Mouse (Mus musculus) neural tube, embryonic 12.5 days (tissue): ENCODE measurements around the gene Exoc8. TPM values are rescaled to one million over a fixed set of nuclear protein-coding genes. Genes with fewer than 3 reads are reported as not detected.

ENCODE experiments used
- ATAC-seq: fragments of 200-750 bp; cut with Nextera tagmentation; 2 replicates; pipeline ENCODE4 v1.8.0; 2017; ENCODE audit warnings: low read depth, mild to moderate bottlenecking, moderate TSS enrichment, moderate library complexity; ENCODE audit not compliant: low FRiP score
- H3K27ac ChIP-seq: fragments of 300-500 bp; sonication (generic); 2 replicates; pipeline ENCODE4 v1.5.1; 2016
- H3K27me3 ChIP-seq: fragments of 300-500 bp; sonication (generic); replicated peaks from 2 replicates; pipeline ENCODE4 v1.6.1; 2016; ENCODE audit warnings: mild to moderate bottlenecking
- H3K36me3 ChIP-seq: fragments of 300-500 bp; sonication (generic); 2 replicates; pipeline ENCODE4 v1.6.1; 2016; ENCODE audit warnings: mild to moderate bottlenecking
- H3K4me1 ChIP-seq: fragments of 300-500 bp; sonication (generic); 2 replicates; pipeline ENCODE4 v1.6.1; 2016
- H3K4me2 ChIP-seq: fragments of 300-500 bp; sonication (generic); replicated peaks from 2 replicates; pipeline ENCODE4 v1.6.1; 2016; ENCODE audit warnings: mild to moderate bottlenecking
- H3K4me3 ChIP-seq: fragments of 300-500 bp; sonication (generic); 2 replicates; pipeline ENCODE4 v1.5.1; 2016
- H3K9ac ChIP-seq: fragments of 300-500 bp; sonication (generic); 2 replicates; pipeline ENCODE4 v1.6.1; 2016; ENCODE audit warnings: mild to moderate bottlenecking
- H3K9me3 ChIP-seq: fragments of 300-500 bp; sonication (generic); 2 replicates; pipeline ENCODE4 v1.6.1; 2016; ENCODE audit warnings: mild to moderate bottlenecking
- WGBS: fragments of 180-500 bp; shearing (Covaris S2); methylation state at CpG from one replicate; pipeline ENCODE4 v1.1.7; 2016; 5-methylcytosine and 5-hydroxymethylcytosine counted together
- polyA plus RNA-seq: library from polyadenylated mRNA; unstranded; fragments of >200 nt; fragmentation: Nextera tagmentation; extraction: Ambion mirVana; gene quantifications from 2 replicates; pipeline ENCODE4 v1.2.1, GENCODE M21; 2016

The Exoc8 gene
- 15.4 and 17.3 TPM in 2 replicates for polyA plus RNA-seq

DNA sequence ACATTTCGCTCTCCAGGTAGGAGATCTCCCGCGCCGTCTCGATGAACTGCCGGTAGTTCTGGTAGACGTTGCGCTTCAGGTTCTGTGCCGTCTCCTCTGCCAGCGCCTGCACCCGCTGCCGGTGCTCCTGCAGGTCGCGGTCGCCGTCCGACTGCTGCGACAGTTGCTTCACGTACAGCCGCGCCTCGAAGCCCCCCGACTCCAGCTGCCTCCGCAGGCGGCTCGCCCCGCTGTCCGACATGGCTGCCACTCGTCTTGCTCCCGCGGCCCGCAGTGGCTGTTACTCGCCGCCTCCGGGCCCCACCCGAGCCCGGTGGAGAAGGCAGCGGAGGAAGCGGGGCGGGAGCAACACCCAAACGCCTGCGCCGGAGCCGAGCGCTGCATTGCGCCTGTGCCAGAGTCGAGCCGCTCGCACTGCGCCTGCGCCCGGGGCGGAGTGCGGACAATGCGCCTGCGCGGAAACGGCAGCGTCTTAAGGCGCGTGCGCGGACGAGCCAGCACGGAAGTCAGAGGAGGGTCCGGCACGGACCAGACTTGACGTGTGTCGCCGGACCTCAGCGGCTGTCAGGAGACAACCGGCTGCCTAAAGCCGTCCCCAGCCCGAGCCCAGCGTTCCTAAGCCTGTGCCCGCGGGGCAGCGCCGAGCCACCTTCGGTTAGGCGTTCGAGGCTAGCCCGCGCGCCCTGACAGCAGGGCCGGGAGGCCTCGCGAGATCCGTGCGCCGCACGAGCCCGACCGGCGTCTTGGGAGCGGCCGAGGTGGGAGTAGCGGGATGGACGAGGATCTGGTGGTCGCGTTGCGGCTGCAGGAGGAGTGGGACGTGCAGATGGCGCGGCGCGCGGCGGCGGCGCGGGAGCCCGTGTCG is at the start of gene Exoc8, which contains the start of gene Sprtn:
TSS of gene Exoc8 (minus strand) at position 320 of the 865 bp plus-strand sequence.
TSS of gene Sprtn (plus strand) at position 501 of the 865 bp plus-strand sequence.
- H3K36me3 ChIP-seq, result peaks cover 51% of the 10 kb centered on the region
- WGBS, result under 1% methylated on average over 114 of the region's 114 CpGs

DNA sequence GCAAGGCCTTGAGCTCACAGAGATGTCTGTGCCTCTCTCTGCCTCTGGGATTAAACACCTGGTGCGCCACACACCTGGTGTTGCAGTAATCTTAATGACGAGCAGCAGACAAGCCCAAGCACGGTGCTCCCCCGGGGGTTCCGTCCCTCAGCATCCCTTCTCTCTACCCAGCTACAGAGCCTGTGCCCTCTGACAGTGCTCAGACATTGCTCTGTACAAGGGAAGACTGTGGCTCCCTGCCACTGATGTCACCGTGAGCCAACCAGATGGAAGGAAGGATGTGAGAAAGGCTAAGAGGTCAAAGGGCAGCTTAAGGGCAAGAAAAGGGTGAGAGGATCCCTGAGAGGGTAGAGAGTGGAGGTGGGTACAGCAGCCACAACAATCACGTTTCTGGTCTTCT is 46.9 kb upstream of the Exoc8 start:
- H3K36me3 ChIP-seq, result peaks cover 2% of the 10 kb centered on the region; the same call in 1 of the 2 replicates
- no peak for ATAC-seq
- 0 out of 2 replicates have a peak overlapping the region, but pooled peaks have one; percentile 9 for H3K4me2 ChIP-seq
- WGBS, result 60% methylated on average over 7 of the region's 7 CpGs
- H3K4me3 ChIP-seq, result no peak overlapping the region
- no peaks in the 10 kb centered on the region for H3K27me3 ChIP-seq
- H3K4me1 ChIP-seq, result peaks cover 45% of the 10 kb centered on the region
- no peak overlapping the region for H3K27ac ChIP-seq
- H3K9ac ChIP-seq, result no peak overlapping the region
- H3K9me3 ChIP-seq, result no peaks in the 10 kb centered on the region

More for the DNA sequence above, at the start of gene Exoc8, which contains the start of gene Sprtn:
- peak within 1 kb of the TSS; percentile 86 for H3K9ac ChIP-seq
- peaks cover 35% of the 10 kb centered on the region for H3K4me1 ChIP-seq
- H3K4me3 ChIP-seq, result peak within 1 kb of the TSS; percentile 96
- no peaks in the 10 kb centered on the region for H3K27me3 ChIP-seq
- peak within 1 kb of the TSS; percentile 99 for H3K4me2 ChIP-seq
- H3K9me3 ChIP-seq, result no peaks in the 10 kb centered on the region
- H3K27ac ChIP-seq, result 0 out of 2 replicates have a peak within 1 kb of the TSS, but pooled peaks have one; percentile 26
- peak; percentile 83 for ATAC-seq

DNA sequence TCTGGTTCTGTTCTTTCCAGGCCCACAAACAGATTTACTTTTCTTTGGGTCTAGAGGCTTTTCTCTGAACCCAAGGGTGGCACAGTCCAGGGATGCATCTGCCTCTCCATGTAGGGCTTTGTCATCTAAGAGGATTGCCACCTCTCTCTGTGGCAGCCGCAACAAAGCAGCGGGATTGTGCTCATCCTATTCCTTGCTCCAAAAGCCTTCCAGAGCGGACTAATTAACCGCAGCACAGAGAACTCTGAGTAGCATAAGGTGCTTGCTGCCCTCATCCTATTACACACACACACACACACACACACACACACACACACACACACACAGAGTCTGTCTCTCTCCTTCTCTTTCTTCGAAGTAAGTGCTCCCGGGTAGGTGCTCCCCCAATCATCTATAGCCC is 46.3 kb upstream of the Exoc8 start:
- no peak overlapping the region for H3K27ac ChIP-seq
- H3K9ac ChIP-seq, result no peak overlapping the region
- H3K4me3 ChIP-seq, result no peak overlapping the region
- no peak for ATAC-seq
- H3K27me3 ChIP-seq, result no peaks in the 10 kb centered on the region
- peaks cover 8% of the 10 kb centered on the region for H3K36me3 ChIP-seq
- 94% methylated on average over 6 of the region's 6 CpGs for WGBS
- H3K4me2 ChIP-seq, result no peak overlapping the region
- peaks cover 45% of the 10 kb centered on the region for H3K4me1 ChIP-seq
- no peaks in the 10 kb centered on the region for H3K9me3 ChIP-seq

DNA sequence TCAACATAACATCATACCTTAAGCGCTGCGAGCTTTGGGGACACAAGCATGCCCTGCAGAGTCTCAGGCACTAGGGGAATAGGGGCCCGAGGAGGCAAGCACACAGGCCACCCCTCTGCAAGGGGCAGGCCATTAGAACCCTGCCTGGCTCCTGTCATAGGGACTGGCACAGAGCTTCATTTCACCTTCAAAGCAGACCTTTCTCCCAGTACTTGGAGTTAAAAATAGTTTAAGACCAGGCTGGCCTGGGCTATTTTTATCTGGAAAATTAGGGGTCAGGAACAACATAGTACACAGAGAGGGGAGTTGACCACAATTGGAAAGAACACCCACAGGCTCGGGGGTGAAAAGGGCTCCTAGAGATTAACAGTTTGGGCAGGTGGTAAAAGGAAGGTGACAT is 39.8 kb upstream of the Exoc8 start:
- H3K4me3 ChIP-seq, result no peak overlapping the region
- H3K27me3 ChIP-seq, result no peaks in the 10 kb centered on the region
- no peak overlapping the region for H3K27ac ChIP-seq
- H3K9me3 ChIP-seq, result no peaks in the 10 kb centered on the region
- H3K4me2 ChIP-seq, result no peak overlapping the region
- 0 out of 2 replicates have a peak, but pooled peaks cover 4% of the 10 kb centered on the region for H3K4me1 ChIP-seq
- no peak overlapping the region for H3K9ac ChIP-seq
- ATAC-seq, result no peak
- peaks cover 12% of the 10 kb centered on the region for H3K36me3 ChIP-seq
- 92% methylated on average over 4 of the region's 4 CpGs for WGBS

DNA sequence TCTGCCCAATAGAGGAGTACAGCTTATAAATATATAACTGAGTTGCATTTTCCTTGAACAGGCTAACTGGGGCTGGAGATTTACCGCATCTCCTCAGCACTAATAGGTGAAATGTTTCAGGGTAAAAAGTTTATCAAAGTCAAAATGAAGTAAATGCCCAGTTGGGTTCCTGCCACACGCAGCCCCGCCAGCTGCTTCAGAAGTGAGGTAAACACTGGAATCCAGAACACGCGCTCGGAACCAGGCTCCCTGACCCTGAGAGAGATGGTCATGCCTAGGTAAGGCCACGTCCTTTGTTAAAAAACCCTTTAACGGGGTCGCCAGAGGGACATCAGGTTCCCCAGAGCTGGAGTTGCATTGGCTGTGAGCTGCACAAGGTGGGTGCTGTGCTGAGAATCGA is 39.2 kb upstream of the Exoc8 start:
- ATAC-seq, result no peak
- H3K4me3 ChIP-seq, result no peak overlapping the region
- WGBS, result 96% methylated on average over 10 of the region's 10 CpGs
- 0 out of 2 replicates have a peak, but pooled peaks cover 4% of the 10 kb centered on the region for H3K4me1 ChIP-seq
- H3K27ac ChIP-seq, result no peak overlapping the region
- H3K4me2 ChIP-seq, result no peak overlapping the region
- H3K27me3 ChIP-seq, result no peaks in the 10 kb centered on the region
- peaks cover 12% of the 10 kb centered on the region for H3K36me3 ChIP-seq
- no peak overlapping the region for H3K9ac ChIP-seq
- no peaks in the 10 kb centered on the region for H3K9me3 ChIP-seq

DNA sequence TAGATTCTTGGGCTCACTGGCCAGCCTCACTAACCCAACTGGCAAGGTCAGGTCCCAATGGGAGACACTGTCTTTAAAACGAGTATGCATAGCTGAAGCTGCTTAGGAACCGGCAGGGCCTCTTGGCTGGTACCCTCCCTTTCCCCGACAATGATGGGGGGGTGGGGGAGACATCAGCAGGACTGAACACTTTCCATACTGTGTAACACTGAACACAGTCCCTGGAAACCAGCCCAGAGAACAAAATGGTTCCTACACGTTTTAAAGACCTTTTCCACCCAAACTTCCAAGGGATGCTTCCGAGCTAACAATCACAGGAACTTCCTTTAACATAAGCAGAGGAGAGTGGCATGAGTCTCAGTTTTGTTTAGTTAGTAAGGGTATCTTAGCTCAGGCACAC is 37.6 kb upstream of the Exoc8 start:
- peaks cover 12% of the 10 kb centered on the region for H3K36me3 ChIP-seq
- no peaks in the 10 kb centered on the region for H3K4me1 ChIP-seq
- no peak overlapping the region for H3K27ac ChIP-seq
- H3K9me3 ChIP-seq, result no peaks in the 10 kb centered on the region
- no peak for ATAC-seq
- no peak overlapping the region for H3K9ac ChIP-seq
- no peaks in the 10 kb centered on the region for H3K27me3 ChIP-seq
- 85% methylated on average over 5 of the region's 5 CpGs for WGBS
- no peak overlapping the region for H3K4me3 ChIP-seq
- H3K4me2 ChIP-seq, result no peak overlapping the region

DNA sequence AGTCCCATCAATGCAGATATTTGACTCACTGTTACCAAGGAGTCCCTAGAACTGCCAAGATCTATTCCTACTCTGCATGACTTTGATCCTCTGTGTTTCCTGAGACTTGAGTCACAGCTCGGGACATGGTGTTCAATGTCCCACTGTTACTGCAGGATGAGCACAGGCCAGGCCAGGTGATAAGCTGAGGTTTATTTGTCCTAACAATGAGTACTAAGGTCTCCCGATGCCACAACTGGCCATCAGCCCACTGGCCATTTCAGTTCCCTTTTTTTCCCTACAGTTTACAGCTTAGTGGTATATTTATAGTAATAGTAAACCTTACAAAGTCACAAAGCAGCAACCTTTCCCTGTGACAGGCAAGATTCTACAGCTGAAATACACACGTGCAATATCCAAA is 34.9 kb upstream of the Exoc8 start:
- H3K4me3 ChIP-seq, result no peak overlapping the region
- ATAC-seq, result no peak
- 89% methylated on average over 3 of the region's 3 CpGs for WGBS
- no peak overlapping the region for H3K27ac ChIP-seq
- no peaks in the 10 kb centered on the region for H3K4me1 ChIP-seq
- no peak overlapping the region for H3K9ac ChIP-seq
- peaks cover 2% of the 10 kb centered on the region; the same call in 1 of the 2 replicates for H3K36me3 ChIP-seq
- no peaks in the 10 kb centered on the region for H3K9me3 ChIP-seq
- no peak overlapping the region for H3K4me2 ChIP-seq
- H3K27me3 ChIP-seq, result no peaks in the 10 kb centered on the region

DNA sequence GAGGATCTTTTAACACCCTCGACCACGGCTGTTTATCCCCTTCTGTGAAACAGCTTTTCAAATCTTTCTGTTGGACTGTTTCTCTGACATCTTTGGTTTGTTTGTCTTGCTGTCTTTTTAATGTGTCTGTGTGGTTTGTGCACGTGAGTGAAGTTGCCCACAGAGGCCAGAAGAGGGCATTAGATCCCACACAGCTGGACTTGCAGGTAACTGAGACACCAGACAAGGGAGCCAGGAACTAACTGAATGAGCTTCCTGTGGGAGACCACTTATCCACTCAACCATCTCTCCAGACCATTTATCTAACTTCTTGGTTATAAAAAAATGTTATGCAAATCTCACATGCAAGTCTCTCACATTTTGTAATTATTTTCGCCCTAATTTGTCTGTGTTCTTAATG is 33.1 kb upstream of the Exoc8 start:
- H3K4me3 ChIP-seq, result no peak overlapping the region
- 86% methylated on average over 4 of the region's 4 CpGs for WGBS
- no peak for ATAC-seq
- H3K4me1 ChIP-seq, result no peaks in the 10 kb centered on the region
- H3K9ac ChIP-seq, result no peak overlapping the region
- H3K27ac ChIP-seq, result no peak overlapping the region
- H3K27me3 ChIP-seq, result no peaks in the 10 kb centered on the region
- H3K4me2 ChIP-seq, result no peak overlapping the region
- H3K9me3 ChIP-seq, result no peaks in the 10 kb centered on the region
- H3K36me3 ChIP-seq, result peaks cover 12% of the 10 kb centered on the region; the same call in 1 of the 2 replicates

DNA sequence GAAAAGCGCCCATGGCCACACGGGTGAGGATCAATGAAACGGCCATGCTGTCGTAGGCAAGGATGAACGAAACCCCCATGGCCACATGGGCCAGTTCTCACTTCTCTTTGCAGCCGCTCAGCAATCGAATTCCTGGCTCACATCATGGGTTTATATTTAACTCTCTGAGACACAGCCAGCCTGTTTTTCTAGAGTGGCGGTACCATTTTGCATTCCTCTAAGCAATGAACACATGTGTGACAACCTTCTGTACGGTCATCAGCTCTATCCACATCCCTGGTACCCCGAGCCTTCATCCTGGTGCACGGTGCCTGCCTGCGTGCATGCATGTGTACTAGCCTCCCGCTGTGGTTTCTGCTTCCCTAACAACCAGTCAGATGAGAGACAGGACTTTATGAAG is 32.6 kb upstream of the Exoc8 start:
- ATAC-seq, result no peak
- Histone ChIP-seq H3K9ac (no peak overlapping the region), H3K27me3 (no peaks in the 10 kb centered on the region), H3K36me3 (peaks cover 14% of the 10 kb centered on the region; the same call in 1 of the 2 replicates), H3K4me3 (no peak overlapping the region), H3K27ac (no peak overlapping the region), H3K9me3 (no peaks in the 10 kb centered on the region), H3K4me2 (no peak overlapping the region), H3K4me1 (no peaks in the 10 kb centered on the region)
- 94% methylated on average over 13 of the region's 13 CpGs for WGBS

DNA sequence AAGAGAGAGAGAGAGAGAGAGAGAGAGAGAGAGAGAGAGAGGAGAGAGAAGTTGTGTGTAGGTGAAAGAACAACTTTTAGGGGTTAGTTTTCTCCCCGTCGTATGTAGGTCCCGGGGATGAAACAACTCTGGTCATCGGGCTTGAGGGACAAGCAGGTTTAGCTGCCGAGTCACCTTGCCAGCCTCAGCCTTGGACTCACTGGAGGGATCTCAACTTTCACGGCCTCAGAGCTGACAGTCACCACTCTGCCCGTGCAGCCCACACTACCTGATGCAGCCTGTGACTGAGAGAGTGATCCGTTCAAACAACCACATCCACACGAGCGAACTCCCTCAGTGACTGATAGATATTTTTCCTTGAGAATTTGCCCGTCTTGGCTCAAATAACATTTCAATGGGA is 31.5 kb upstream of the Exoc8 start:
- Histone ChIP-seq H3K9me3 (no peaks in the 10 kb centered on the region), H3K9ac (no peak overlapping the region)
- ATAC-seq, result no peak

DNA sequence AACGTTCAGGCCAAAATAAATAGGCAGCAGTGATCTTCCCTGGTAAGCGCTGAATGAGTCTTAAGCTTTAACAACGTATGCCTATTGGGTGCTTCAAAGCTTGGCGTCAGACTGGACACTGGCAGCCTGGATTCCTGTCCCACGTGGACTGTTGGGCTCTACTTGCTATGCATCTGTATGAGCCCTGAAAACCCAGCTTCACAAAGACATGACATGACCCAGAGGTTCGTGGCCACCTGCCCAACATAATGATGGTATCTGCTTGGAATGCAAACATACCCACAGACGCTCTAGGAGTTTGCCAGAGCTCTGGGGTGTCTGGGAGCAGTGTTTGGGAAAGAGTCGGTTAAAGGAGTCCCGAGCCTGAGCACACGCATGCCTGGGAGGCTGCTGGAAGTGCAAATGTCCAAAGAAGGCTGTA is 28.9 kb upstream of the Exoc8 start:
- no peak overlapping the region for H3K4me3 ChIP-seq
- H3K36me3 ChIP-seq, result peaks cover 14% of the 10 kb centered on the region; the same call in 1 of the 2 replicates
- H3K9me3 ChIP-seq, result no peaks in the 10 kb centered on the region
- no peak overlapping the region for H3K4me2 ChIP-seq
- no peaks in the 10 kb centered on the region for H3K27me3 ChIP-seq
- no peaks in the 10 kb centered on the region for H3K4me1 ChIP-seq
- H3K27ac ChIP-seq, result no peak overlapping the region
- H3K9ac ChIP-seq, result no peak overlapping the region
- 91% methylated on average over 10 of the region's 10 CpGs for WGBS
- no peak for ATAC-seq

More for the DNA sequence above, 31.5 kb upstream of the Exoc8 start:
- H3K27ac ChIP-seq, result no peak overlapping the region
- no peak overlapping the region for H3K4me3 ChIP-seq
- peaks cover 14% of the 10 kb centered on the region; the same call in 1 of the 2 replicates for H3K36me3 ChIP-seq
- H3K27me3 ChIP-seq, result no peaks in the 10 kb centered on the region
- no peaks in the 10 kb centered on the region for H3K4me1 ChIP-seq
- 94% methylated on average over 11 of the region's 11 CpGs for WGBS
- no peak overlapping the region for H3K4me2 ChIP-seq

DNA sequence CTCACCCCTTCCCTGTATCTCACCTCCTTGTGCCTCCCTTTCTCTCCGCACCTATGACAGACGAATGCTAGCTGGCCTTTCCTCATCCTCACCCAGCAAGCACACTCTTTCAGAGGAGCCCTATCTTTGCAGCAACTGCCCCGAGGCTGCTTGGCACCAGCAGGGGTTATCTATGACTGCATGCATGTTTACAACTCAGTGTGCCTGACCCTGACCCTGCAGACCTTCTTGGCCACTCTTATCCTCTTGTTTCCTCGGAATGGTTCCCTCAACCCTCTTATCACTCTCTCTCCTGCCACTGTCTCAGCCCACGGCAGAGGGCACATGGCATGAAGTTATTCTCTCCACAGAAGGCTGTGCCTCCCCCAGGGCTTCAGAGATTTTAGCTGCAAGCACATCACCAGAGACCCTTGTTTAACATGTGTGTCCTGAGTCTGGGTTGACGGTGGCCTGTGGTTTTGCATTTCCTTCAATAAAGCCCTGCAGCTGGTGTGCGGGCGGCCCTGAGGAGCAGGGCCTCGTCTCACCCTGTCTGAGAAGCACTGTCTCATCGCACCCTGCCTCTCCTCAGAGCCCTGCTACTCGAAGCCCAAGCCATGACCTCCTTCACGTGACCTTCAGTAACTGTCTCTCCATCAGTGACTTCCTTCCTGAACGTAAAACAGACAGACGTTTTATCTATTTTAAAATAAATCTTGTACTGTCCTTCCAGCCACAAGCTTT is 28.2 kb upstream of the Exoc8 start:
- no peaks in the 10 kb centered on the region for H3K4me1 ChIP-seq
- H3K9me3 ChIP-seq, result no peaks in the 10 kb centered on the region
- H3K27me3 ChIP-seq, result no peaks in the 10 kb centered on the region
- H3K4me2 ChIP-seq, result no peak overlapping the region
- ATAC-seq, result no peak
- 85% methylated on average over 14 of the region's 14 CpGs for WGBS
- peaks cover 14% of the 10 kb centered on the region; the same call in 1 of the 2 replicates for H3K36me3 ChIP-seq
- H3K9ac ChIP-seq, result no peak overlapping the region
- no peak overlapping the region for H3K4me3 ChIP-seq
- no peak overlapping the region for H3K27ac ChIP-seq
